Mouse (Mus musculus) intestine, postnatal 0 days (tissue): ENCODE measurements around the gene Zfp383. TPM values are rescaled to one million over a fixed set of nuclear protein-coding genes. Genes with fewer than 3 reads are reported as not detected.

Experiments used
- ATAC-seq: fragments of 200-750 bp; cut with Nextera tagmentation; 2 replicates; pipeline ENCODE4 v1.8.0; 2017; ENCODE audit warnings: mild to moderate bottlenecking, moderate TSS enrichment, moderate library complexity
- H3K27ac ChIP-seq: fragments of 300-500 bp; sonication (generic); 2 replicates; pipeline ENCODE4 v1.5.1; 2014; ENCODE audit warnings: mild to moderate bottlenecking, low read depth, low read length, moderate library complexity
- H3K27me3 ChIP-seq: fragments of 300-500 bp; sonication (generic); replicated peaks from 2 replicates; pipeline ENCODE4 v1.6.1; 2014; ENCODE audit warnings: low read length, mixed read lengths; ENCODE audit not compliant: control insufficient read depth, insufficient read depth
- H3K36me3 ChIP-seq: fragments of 300-500 bp; sonication (generic); 2 replicates; pipeline ENCODE4 v1.6.1; 2014; ENCODE audit warnings: mild to moderate bottlenecking, moderate library complexity; ENCODE audit not compliant: control insufficient read depth, insufficient read depth
- H3K4me1 ChIP-seq: fragments of 300-500 bp; sonication (generic); replicated peaks from 2 replicates; pipeline ENCODE4 v1.6.1; 2014; ENCODE audit warnings: antibody characterized with exemption, low read length, mixed read lengths; ENCODE audit not compliant: control insufficient read depth, insufficient read depth
- H3K4me2 ChIP-seq: fragments of 300-500 bp; sonication (generic); replicated peaks from 2 replicates; pipeline ENCODE4 v1.6.1; 2014; ENCODE audit warnings: low read depth, mild to moderate bottlenecking, moderate library complexity
- H3K4me3 ChIP-seq: fragments of 300-500 bp; sonication (generic); 2 replicates; pipeline ENCODE4 v1.5.1; 2014; ENCODE audit warnings: low read depth, low read length
- H3K9ac ChIP-seq: fragments of 300-500 bp; sonication (generic); 2 replicates; pipeline ENCODE4 v1.6.1; 2014; ENCODE audit warnings: mild to moderate bottlenecking, low read depth, low read length
- H3K9me3 ChIP-seq: fragments of 300-500 bp; sonication (generic); 2 replicates; pipeline ENCODE4 v1.6.1; 2016; ENCODE audit warnings: mixed run types; ENCODE audit not compliant: control insufficient read depth
- CTCF ChIP-seq: sonication (generic); IDR thresholded peaks from 2 replicates; pipeline ENCODE4 v1.5.1; 2016; ENCODE audit warnings: low read depth, mild to moderate bottlenecking, control low read depth, antibody characterized with exemption, moderate library complexity
- WGBS: fragments of 180-500 bp; shearing (Covaris S2); extraction: QIAGEN DNeasy Blood & Tissue Kit; methylation state at CpG from one replicate; pipeline ENCODE4 v1.1.7; 2014; 5-methylcytosine and 5-hydroxymethylcytosine counted together
- polyA plus RNA-seq: library from polyadenylated mRNA; unstranded; fragments of >200 nt; fragmentation: Nextera tagmentation; extraction: Ambion mirVana; gene quantifications from 2 replicates; pipeline ENCODE4 v1.2.1, GENCODE M21; 2015

The Zfp383 gene
- polyA plus RNA-seq, 1 experiment from 2014 or later: 1.4 TPM

GRCm38 (mm10) chr7:29921439-29922093 lies 13.5 kb downstream of the Zfp383 start:
- Histone ChIP-seq H3K4me3 (no peak overlapping the region), H3K9me3 (no peaks in the 10 kb centered on the region), H3K27ac (no peak overlapping the region), H3K4me1 (no peaks in the 10 kb centered on the region), H3K4me2 (no peak overlapping the region), H3K9ac (no peak overlapping the region), H3K27me3 (no peaks in the 10 kb centered on the region), H3K36me3 (no peaks in the 10 kb centered on the region)
- no peak for ATAC-seq
- 73% methylated on average over 6 of the region's 6 CpGs for WGBS
- no peak for TF ChIP-seq CTCF

GRCm38 (mm10) chr7:29922780-29923179 lies 14.8 kb downstream of the Zfp383 start:
- no peak for ATAC-seq
- TF ChIP-seq CTCF: no peak
- Histone ChIP-seq H3K4me2 (no peak overlapping the region), H3K9me3 (no peaks in the 10 kb centered on the region), H3K36me3 (no peaks in the 10 kb centered on the region), H3K9ac (no peak overlapping the region), H3K4me1 (no peaks in the 10 kb centered on the region), H3K27ac (no peak overlapping the region), H3K27me3 (no peaks in the 10 kb centered on the region), H3K4me3 (no peak overlapping the region)
- WGBS: 68% methylated on average over 2 of the region's 2 CpGs

GRCm38 (mm10) chr7:29938856-29939255 lies 30.8 kb downstream of the Zfp383 start:
- Histone ChIP-seq H3K4me3 (no peak overlapping the region), H3K4me1 (no peaks in the 10 kb centered on the region), H3K9me3 (no peaks in the 10 kb centered on the region), H3K36me3 (peaks cover 24% of the 10 kb centered on the region), H3K27me3 (no peaks in the 10 kb centered on the region), H3K27ac (no peak overlapping the region), H3K9ac (no peak overlapping the region), H3K4me2 (no peak overlapping the region)
- no peak for TF ChIP-seq CTCF
- 87% methylated on average over 6 of the region's 6 CpGs for WGBS
- ATAC-seq: no peak

- no peak for TF ChIP-seq CTCF
- H3K27ac ChIP-seq: no peak overlapping the region
- H3K4me2 ChIP-seq: no peak overlapping the region
- no peak overlapping the region for H3K4me3 ChIP-seq
- H3K36me3 ChIP-seq: peaks cover 6% of the 10 kb centered on the region; the same call in 1 of the 2 replicates
- no peaks in the 10 kb centered on the region for H3K4me1 ChIP-seq
- no peaks in the 10 kb centered on the region for H3K9me3 ChIP-seq
- H3K27me3 ChIP-seq: no peaks in the 10 kb centered on the region
- no peak overlapping the region for H3K9ac ChIP-seq
- WGBS: 90% methylated on average over 11 of the region's 11 CpGs
- no peak for ATAC-seq
Observed at GRCm38 (mm10) chr7:29941027-29941426, 33.0 kb downstream of the Zfp383 start.

GRCm38 (mm10) chr7:29942740-29943139 lies 34.7 kb downstream of the Zfp383 start:
- ATAC-seq: no peak
- H3K4me1 ChIP-seq: no peaks in the 10 kb centered on the region
- no peaks in the 10 kb centered on the region for H3K27me3 ChIP-seq
- H3K36me3 ChIP-seq: peaks cover 6% of the 10 kb centered on the region; the same call in 1 of the 2 replicates
- TF ChIP-seq CTCF: no peak
- H3K4me3 ChIP-seq: no peak overlapping the region
- H3K9ac ChIP-seq: no peak overlapping the region
- H3K27ac ChIP-seq: no peak overlapping the region
- no peak overlapping the region for H3K4me2 ChIP-seq
- H3K9me3 ChIP-seq: no peaks in the 10 kb centered on the region
- 62% methylated on average over 2 of the region's 2 CpGs for WGBS

GRCm38 (mm10) chr7:29943720-29944119 lies 35.7 kb downstream of the Zfp383 start:
- H3K27ac ChIP-seq: no peak overlapping the region
- no peaks in the 10 kb centered on the region for H3K9me3 ChIP-seq
- H3K4me1 ChIP-seq: no peaks in the 10 kb centered on the region
- H3K4me3 ChIP-seq: no peak overlapping the region
- H3K9ac ChIP-seq: no peak overlapping the region
- peaks cover 6% of the 10 kb centered on the region; the same call in 1 of the 2 replicates for H3K36me3 ChIP-seq
- ATAC-seq: no peak
- TF ChIP-seq CTCF: no peak
- no peak overlapping the region for H3K4me2 ChIP-seq
- no peaks in the 10 kb centered on the region for H3K27me3 ChIP-seq
- 77% methylated on average over 2 of the region's 2 CpGs for WGBS

- no peak overlapping the region for H3K27ac ChIP-seq
- no peak for ATAC-seq
- H3K4me1 ChIP-seq: no peaks in the 10 kb centered on the region
- H3K4me3 ChIP-seq: no peak overlapping the region
- no peak for TF ChIP-seq CTCF
- WGBS: 84% methylated on average over 2 of the region's 2 CpGs
- no peak overlapping the region for H3K9ac ChIP-seq
- no peak overlapping the region for H3K4me2 ChIP-seq
- H3K9me3 ChIP-seq: no peaks in the 10 kb centered on the region
- no peaks in the 10 kb centered on the region for H3K27me3 ChIP-seq
- H3K36me3 ChIP-seq: peaks cover 6% of the 10 kb centered on the region; the same call in 1 of the 2 replicates
Observed at GRCm38 (mm10) chr7:29944201-29944600, 36.2 kb downstream of the Zfp383 start.
